Mouse (Mus musculus) cerebellum, postnatal 25 days (tissue): ENCODE data around the gene Etv6.

Source experiments
- DNase-seq, 2 experiments: peaks; one replicate each; pipeline ENCODE4 v3.0.0; 2021; ENCODE audit warnings: mixed read lengths in 2 of 2

Etv6 gene

DNA sequence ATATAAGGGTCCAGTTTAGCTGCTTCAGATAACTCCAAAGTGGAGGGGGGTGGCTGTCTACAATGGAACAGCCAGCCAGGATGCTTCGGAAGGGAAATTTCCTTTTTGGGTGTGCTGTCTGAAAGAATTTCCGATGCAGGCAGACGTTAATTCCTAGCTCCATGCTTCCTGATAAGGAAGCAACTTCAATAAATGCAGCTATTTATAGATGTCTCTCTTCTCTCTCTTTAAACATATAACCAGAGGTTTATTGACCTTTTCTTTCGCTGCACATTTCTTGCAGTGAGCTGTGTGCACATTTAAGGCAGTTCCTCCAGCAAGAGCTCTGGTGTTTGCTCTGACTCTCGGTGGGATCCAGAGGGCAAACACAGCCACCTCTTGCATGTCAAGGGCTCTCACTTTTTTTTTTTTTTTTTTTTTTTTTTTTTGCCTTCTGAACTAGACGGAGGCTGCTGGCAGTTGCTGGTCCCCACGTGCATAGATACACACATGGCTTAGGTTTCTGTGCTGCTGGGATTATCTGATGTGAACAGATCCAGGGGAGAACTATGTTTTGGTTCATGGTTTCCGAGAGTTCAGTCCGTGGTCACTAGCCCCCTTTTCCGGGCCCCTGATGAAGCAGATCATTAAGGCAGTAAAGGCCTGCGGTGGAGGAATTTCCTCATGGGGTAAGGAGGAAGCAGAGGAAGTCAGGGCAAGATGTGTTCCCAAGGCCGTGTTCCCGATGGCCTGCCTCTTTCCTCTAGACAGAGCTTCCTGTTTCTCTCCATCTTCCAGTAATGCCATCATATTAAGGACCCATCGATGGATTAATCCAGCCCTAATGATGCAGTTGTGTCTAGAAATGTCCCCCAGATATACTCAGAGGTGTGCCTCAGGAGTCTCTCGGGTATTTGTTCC is 109.0 kb downstream of the Etv6 start:
- DNase-seq: no peak

DNA sequence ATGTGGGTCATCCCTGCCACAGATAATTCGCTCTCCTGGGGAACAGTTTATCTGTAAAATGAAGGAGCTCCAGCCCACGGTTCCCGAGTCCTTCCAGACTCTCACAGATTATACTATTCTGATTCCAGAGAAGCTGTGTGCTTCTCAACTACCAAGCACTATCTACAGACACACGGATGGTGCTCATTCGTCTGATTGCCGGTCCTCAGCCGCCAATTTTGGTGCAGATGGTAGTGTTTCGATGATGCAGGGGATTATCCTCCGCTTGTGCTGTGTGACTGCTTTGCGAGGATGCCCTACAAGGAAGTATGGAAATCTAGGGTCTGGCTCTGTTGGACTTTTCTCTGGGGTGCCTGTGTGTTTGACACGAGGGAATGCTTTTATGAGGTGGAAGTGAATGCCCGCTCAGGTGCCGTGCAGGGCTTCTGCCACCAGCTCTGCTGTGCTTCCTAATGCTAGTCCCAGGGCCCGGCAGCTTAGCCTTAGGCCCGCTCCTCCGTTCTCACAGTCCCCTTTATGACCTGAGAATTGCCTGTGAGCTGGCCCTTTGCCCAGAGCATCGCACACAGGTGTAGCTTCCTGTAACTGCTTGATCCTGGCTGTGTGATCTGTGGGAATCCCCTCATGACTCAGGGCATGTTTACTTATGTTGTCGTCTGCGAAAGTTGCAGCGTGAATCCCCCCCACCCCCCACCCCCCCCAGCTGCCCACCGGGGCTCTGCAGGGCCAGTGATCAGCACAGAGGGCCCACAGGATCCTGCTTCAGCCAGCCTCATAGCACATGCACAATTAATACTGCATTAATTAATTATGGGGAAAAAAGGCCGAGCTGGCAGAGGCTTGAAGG is 112.3 kb downstream of the Etv6 start:
- peak; percentile 51 to 75 for DNase-seq

DNA sequence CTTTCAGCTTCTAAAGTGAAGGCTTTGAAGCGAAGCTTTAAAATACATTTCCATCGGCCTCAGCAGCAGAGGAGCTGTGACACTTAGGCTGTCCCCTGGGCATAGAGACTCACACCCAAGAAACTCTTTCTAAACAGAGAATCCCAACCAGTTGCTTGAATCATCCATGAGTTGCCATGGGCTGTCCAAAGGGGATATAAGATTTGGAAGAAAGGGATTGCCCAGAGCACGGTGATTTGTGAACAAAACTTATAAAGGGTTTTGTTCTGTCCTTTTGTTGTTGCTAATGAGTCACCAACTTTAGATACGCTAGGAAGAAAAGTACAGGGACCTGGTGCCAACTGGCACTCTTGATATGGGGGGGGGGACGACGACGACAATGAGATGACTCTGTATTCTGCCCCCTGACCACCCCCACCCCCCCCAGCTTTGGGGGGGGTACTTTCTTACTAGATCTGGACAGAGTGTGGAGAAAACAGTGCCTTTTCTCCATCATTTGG is 113.0 kb downstream of the Etv6 start:
- no peak for DNase-seq

DNA sequence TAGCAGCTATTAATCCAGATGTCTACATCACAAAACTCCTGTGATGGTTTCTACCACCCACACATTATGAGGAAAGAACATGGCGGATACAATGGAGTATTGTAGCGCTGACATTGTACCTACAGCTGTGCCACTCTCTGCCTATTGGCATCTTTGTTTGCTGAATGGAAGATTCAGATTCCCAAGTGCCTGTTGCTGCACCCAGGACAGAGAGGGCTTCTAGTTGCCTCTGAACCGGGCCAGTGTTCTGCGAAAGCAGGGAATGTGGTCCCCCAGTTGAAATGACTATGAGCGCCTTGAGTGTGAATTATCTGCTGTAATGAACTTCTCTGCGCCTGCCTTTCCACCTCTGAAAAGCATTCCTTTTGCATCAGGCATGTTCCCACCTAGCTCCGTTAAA is 114.1 kb downstream of the Etv6 start:
- no peak for DNase-seq

DNA sequence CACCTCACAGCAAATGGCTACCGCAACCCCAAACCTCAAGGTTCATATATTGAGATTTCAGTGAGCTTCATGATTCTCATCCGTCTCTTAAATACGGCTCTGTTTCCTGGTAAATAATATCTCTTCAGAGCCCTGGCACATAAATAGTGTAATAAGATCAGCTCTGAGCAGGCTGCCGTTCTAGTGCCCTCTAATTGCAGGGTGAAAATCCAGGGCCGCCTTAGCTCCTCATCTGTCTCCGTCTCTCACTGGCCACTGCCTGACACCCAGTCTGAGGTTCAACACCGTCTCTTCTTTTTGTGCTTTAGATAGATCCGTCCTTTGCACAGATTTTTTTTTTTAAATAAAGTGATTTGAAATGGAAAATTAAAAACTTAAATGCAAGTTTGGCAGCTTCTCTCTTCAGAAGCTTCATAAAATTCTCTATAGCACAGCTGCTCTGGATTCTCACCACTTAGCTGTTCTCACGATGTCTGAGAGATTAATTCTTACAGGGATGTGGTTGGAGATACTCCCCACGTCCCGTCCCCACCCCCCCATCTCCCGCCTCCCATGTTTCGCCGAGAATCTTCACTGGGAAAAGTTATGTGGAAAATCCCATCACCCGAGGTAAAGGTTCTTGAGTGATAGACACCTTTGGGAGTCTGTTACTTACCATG is 115.7 kb downstream of the Etv6 start:
- no peak for DNase-seq

DNA sequence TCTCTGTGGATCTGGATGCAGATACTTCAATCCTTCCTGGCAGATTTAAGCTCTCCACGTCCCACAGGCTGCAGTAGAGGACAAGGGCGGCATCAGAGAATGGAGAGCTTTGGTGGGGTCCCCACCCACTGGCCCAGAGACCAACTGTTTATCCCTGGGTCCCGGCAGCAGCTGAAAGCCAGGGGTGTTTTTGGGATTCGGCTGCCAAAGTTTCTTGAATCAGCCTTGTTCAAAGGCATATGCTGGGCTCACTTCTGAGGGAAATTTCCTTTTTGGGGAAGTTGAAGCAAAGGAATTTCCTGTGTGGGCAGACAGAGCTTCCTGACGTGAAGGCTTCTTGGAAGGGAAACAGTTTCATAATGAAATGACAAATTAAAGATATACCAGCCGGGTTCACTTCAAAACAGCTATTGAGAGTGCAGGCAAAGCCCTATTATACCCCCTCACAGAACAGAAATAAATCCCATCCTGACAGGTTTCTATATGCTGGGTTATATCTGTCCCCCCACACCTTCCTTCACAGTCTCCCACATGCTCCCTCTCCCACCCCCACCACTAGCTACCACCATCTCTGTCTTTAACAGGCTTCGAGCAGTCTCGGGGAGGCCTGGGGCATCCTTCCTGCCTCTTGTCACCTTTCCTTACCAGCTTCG is 116.5 kb downstream of the Etv6 start:
- no peak for DNase-seq

DNA sequence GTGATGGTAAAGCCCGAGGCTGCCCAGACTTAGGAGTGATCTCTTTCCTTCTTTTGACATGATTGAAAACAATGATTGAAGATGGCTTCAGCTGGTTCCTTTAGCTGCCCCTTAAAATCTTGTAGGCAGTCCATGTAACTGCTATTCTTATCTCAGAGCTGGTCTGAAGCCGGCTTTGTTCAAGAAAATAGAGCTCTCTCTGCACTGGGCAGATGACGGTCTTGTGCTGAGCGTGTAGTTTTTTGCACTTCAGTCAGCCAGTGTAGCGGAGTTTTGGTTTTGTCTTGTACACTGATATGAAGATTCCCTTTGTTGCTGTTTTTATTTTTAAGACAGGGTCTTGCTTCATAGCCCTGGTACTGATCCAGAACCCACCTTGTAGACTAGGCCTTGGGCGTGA is 117.0 kb downstream of the Etv6 start:
- DNase-seq: no peak

DNA sequence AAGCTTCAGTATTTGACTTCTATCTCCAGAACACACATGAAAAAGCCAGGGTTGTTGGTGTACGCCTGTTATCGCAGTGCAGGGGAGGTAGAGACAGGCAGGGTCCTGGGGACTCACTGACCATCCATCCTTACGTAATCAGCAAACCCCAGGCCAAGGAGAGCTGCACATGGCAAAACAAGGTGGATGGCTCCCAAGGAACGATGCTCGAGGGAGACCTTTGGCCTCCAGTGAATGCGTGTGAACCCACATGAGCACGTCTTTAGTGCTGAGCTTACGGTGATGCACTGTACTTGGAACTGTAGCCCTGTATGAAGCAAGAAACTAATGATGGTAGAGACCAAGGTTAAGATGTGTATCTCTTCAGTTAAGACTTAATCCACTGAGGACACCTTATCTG is 119.2 kb downstream of the Etv6 start:
- DNase-seq: no peak

DNA sequence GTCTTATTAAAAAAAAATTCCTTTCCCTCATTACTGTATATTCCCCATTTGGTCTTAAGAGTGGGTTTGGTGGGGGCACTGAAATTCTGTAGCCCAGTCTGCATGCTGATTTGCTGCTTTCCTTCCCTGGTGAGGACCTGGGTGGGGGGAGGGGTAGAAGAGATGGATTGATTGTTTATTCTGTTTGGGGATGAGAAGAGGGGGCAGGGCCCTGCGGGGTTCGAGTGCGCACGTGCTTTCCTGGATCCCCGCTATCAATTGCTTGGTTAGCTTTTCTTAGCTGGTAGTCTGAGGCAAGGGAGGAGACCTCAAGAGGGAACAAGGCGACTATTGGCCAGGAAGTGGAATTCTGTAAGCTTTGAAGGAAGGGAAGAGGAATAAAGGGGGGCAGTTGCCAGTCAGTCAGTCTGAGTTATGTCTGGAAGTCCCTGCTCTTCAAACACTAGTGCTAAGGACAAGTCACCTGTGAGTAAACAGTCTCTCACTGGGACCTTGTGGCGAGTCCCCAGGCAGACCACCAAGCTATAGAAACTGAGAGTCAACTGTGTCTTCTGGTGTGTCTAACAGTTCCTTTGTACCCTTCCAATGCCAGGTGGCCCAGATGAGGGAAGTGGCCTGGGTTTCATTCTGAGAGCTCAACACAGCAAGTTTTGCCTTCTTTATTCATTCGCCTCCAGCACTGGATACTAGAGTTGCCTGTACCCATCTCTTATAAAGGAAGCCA is 120.6 kb downstream of the Etv6 start:
- DNase-seq: no peak

DNA sequence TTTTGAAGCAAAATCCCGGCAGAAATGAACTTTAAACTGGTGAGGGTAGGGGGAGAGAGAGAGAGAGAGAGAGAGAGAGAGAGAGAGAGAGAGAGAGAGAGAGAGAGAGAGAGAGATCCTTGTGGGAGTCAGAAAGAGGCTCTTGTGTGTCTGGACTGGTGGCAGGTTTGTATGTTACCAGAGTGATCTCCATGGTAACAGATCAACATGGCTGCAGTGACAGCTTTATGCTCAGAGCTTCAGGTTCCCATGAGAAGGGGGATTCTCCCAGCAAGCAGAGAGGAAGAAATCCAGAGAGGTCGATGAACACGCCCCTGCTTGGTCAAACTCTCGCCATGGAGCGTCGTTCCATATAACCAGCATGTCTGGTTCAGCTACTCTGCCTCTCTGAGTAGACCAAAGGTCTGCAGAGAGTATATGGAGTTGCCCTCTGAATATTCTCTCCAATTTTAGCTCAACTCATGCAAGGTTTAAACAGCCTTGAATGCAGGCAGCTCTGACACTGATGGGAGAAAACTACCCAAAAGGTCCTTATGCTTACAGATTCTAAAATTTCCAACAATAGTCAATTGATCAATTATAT is 122.1 kb downstream of the Etv6 start:
- DNase-seq: no peak

DNA sequence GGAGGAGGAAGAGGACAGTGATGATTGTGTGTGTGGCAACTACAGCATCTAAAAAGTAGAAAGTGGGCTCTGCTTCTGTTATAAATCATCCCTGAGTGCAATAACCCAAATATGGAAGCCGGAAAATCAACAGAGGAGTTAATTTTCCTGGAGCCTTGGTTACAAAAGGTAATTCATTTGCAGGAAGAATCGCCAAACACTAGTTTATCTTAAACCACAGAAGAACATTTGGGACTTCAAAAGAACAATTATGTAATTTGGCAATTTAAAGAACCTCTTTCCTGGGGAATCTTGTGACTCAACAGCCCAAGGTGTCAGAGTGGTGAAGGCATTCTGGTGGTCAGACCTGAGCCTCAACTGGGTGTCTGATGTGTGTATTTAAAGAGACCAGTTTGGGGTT is 122.7 kb downstream of the Etv6 start:
- no peak for DNase-seq

DNA sequence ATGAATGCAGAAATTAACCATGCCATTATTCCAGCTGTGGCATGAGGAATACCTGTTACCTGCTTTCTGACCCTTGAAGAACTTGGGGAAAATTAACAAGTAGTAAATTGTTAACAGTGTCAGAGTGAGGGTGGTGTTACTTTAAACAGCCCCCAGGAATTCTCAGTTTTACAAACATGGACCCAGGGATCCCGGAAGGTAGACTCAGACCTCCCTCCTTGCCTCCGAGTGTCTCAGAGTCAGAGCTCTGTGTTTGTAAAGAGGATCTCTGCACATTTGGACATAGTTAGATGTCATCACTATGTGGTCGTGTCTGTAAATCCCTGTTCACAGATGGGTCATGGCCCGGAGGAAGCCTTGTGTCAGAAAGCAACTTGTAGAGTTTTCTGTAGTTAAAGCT is 124.2 kb downstream of the Etv6 start:
- DNase-seq: no peak

DNA sequence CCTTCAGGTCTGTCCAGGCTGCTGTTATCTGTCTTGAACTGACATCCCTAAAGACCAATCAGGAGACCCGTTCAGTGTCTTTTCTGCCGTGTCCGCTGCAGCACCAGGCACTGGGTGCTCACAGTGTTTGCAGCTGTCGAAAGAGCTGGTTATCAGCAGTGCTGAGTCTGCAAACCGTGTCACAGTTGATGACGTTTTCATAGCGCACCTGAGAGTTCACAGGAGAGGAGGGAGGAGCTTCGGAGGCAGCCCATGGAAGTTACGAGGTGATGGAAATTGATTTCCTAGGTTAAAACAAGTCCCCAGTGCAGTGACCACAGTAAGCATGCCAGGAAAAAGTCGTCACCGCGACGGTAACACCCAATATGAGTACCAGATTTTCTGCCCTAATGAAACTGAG is 125.5 kb downstream of the Etv6 start:
- no peak for DNase-seq

DNA sequence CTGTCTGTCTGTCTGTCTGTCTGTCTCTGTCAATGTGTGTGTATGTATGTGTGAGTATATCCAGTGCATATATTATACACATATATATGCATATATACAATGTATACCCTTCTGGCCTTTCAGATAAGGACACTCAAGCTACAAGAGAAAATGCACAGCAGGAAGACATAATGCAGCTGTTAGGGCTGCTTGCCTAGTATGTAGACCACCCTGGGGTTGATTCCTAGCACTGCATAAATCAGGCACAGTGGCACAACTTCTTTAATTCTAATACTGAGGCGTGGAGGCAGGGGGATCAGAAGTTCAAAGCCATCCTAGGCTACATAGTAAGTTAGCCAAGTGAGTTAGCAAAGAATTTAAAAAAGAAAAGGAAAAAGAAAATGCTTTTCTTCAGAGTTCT is 127.8 kb downstream of the Etv6 start:
- DNase-seq: no peak

DNA sequence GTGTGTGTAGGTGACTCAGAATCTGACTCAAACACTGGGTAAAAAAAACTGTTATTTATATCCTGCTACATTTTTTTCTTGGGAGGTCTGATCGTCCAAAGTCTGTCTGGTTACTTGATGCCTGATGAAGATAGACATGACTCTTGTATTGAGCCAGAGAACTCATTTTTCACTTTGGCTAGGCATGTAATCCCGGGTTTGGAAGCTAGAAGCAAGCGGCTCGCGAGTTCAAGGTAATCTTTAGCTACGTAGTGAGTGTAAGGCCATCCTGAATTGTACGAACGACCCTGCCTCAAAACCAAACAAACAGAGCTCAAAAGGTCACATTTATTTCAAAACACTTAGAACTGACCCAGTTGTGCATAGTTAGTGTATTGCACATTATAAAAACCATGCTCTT is 128.9 kb downstream of the Etv6 start:
- DNase-seq: no peak

DNA sequence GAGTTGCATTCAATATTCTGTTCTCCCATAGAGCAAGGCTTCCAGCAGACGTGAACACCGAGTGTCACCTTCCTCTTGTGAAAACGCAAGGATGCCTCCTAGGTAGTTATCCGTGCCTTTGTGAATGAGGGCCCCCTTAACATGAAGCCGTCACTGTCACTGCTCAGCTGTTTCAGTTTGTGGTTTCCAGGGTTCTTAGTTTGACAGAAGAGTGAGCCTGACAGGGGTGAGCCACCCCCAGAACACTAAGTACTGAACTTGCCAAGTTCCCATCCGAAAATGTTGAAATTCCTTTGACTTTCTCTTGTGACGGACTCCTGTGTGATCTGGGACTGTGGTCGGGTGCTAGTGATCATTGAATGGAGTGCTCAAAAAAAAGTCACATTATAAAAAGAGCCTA is 129.5 kb downstream of the Etv6 start:
- DNase-seq: no peak

DNA sequence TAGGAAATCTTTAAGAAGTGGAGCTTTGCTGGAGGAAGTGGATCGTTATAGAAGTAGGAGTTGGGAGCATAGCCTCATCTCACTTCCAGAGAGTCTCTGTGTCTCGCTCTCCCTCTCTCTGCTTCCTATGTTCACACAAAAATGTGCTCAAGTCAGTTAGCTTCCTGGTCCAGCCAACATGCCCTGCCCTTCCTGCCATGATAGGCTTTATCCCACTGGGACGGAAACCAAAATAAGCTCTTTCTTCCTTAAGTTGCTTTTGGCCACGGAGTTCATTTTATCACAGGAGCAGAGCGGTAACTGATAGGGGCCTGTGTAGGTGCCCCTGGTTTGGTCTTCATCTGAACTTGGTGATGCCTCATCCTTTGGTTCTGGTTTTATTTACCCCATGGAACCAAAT is 132.5 kb downstream of the Etv6 start:
- no peak for DNase-seq

DNA sequence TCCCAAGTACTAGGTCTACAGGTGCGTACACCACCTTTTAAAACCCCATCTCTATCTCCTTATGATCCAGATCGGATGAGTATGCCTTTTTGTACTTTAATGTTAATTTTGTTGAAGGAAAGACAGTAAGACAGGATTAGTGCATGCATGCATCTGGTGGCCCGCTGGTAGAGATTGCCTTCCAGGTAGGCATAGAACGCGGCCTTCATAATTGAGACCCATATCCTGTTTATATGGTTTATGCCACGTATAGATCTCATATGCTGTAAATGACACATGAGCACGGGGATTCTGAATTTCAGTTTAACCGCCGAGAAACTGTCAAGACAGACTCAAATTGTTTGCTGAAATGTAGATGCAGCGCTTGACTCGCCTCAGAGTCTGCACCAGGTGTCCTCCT is 133.3 kb downstream of the Etv6 start:
- DNase-seq: no peak

DNA sequence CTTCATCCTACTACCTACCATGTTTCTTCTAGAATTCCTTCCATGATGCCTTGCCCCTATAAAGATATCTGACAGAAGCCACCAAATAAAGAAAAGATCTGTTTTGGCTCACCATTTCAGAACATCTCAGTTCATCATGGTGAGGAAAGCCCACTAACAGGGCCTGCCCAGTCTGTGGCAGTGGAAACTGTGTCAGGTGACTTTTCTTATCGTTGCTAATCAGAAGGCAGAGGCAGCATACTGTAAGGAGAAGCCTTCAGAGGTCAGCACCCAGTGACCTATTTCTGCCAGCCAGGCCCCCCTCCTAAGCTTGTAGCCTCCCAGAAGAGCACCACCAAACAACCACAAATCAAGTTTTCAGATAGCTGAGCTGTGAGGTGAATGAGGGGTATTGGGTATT is 135.7 kb downstream of the Etv6 start:
- no peak for DNase-seq

DNA sequence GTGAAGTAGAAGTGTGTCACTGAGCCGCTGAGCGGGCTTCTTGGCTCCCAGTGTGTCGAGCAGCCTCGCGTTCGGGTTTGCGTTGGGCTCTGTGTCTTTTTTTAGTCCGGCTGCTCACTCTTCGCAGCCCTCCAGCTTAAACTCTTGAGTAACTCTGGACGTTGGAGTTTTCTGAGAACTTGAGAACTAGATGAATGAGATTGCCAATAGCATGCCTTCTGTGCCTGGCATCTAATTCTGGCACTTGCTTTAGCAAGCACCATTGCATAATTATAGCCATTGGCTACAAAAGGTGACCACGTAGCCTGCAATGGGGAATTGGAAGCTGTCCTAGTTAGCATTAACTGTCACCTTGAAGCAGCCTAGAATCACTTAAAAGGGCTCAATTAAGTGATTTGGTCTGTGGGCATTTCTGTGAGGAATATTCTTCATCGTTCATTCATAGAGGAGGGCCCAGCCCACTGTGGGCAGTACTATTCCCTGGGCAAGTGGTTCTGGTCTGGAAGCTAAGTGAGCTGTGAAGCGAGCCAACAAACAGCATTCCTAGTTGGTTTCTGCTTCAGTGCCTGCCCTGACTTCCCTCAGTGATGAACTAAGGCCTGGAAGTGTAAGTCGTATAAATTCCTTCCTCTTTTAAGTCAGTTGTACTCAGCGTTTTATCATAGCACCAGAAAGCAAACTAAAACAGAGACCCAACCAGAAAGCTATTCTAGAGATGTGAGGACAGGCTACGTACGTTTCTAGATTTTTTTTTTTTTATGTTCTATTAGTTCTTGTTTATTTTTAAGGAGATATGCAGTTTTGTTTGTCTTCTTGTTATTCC is 136.6 kb downstream of the Etv6 start:
- DNase-seq: no peak

DNA sequence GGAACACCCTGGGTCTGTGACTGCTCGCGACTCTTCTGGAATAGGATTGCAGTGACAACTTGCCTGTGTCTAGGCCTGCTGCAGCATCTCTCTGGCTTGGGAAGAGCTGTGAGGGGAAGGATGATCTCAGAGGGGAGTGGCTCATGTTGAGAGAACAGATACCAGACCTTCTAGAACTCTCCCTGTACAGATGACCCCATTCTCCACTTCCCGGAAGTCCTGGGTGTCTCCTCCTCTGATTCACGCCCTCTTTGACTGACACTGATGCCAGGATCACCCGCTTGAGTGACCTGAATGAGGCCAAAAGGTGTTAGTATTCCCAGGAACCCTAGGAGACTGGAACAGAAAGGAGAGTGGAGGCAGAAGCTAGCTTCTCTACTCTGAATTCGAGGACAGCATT is 137.9 kb downstream of the Etv6 start:
- no peak for DNase-seq
